Mouse (Mus musculus): ENCODE measurements around the gene Sec14l1.

Sec14l1 gene

DNA sequence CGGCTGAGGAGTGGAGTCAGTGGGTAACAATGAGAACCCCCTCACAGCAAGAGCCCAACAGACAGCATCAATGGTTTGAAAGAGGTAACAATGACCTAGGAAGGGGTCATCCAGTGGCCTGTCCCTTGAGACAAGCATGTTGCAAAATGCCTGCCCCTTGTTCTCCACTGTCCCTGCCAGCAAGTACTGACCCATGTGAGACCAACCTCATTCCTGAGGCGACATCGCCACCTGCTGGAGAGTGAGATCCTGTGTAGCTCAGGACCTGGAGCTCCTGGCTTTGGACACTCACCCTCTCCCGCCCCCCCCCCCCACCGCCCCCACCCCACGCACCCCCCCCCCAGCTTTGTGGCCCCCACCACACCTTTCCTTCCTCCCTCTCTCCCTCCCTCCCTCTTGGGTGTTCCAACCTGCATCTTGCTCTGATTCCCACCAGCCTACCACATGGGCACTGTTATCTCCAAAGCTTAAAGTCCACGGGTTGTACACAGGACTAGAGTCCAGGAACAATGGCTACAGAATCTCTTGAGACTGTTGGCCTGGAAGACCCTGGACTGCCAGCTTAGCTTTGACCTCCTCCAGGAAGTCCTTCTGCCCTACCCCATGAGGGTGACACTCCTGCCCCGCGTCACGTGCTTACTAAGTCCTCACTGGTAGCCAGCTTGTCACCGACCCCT lies 62.5 kb downstream of the Sec14l1 start:
- peak; percentile 89 for DNase-seq (ENCODE audit: extremely low spot score, low spot score)

- no peak for DNase-seq (ENCODE audit: extremely low spot score, low spot score)
Measured at GRCm38 (mm10) chr11:117179902-117180301, 64.9 kb downstream of the Sec14l1 start.

DNA sequence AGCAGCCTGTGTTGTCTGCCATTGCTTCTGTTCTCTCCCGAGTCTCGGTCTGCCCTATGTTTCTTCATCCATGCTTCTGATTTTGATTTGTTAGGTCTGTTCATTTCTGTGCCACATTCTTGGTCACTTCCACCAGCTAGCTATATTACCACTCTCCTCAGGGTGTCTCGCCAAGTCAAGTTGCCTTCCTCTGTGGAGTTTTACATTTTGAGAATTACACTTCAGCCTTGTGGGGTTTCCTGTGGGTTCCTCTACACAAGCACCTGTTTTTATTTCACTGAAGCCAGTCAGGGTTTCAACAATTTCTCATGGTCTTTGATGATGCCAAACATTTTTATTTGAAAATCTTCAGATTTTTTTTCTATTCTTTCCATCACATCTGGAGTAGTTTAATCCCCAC lies 67.8 kb downstream of the Sec14l1 start:
- DNase-seq (ENCODE audit: extremely low spot score, low spot score) = no peak

GRCm38 (mm10) chr11:117183299-117183698 lies 68.3 kb downstream of the Sec14l1 start:
- DNase-seq (ENCODE audit: extremely low spot score, low spot score) = no peak

DNA sequence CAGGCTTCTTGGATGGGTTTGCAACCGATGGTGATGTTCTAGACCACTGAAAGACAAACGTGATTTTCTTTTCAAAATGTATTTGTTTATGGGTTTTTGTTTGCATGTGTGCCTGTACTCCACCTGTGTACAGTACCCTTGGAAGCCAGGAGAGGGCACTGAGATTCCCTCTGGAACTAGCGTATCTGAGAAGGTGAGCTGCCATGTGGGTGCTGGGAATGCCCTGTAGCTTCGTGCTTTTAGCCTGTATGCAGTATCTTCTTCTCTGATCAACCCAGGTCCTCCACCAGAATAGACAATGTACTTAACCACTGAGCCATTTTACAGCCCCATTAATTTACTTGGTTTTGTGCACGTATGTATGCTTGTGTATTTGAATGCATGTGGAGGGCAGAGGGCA lies 68.9 kb downstream of the Sec14l1 start:
- no peak for DNase-seq (ENCODE audit: extremely low spot score, low spot score)

DNA sequence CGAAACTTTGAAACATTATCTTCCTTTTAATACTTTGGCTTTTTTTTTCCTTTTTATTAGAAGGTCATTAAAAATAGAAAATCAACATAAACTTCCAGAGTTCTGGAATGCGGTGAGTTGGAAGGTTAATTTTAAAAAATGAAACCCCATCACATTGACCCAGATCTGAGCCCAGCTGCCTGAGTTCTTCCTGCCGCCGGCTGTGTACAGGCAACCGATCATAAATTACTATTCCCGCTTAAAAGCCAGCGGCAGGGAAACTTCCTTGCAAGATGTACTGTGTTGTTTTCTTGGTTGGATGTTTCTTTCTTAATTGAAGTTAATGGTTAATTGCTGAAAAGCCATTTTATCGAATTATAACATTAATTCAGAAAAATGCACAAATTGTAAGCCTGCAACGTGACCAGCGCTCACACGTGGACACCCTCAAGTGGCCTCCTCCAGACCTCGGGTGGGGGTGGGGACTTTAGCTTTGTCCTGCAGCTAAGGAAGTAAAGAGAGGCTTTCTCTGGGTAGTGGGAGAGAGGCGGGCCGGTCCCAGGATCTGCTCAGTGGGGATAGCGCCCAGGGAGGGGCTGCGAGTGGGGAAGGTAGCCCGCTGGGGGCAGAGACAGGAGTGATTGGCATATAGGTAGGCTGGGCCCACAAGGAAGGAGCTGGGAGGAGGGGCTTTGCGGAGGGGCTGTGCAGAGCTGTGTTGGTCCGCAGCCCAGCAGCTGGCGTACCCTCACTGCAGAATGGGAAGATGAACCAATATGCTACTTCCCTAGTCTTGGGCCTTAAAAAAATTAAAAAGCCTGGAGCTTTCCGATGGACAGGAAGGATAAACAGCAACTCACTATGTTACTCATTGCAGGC lies 70.3 kb downstream of the Sec14l1 start:
- peak; percentile 32 for DNase-seq (ENCODE audit: extremely low spot score, low spot score)

DNA sequence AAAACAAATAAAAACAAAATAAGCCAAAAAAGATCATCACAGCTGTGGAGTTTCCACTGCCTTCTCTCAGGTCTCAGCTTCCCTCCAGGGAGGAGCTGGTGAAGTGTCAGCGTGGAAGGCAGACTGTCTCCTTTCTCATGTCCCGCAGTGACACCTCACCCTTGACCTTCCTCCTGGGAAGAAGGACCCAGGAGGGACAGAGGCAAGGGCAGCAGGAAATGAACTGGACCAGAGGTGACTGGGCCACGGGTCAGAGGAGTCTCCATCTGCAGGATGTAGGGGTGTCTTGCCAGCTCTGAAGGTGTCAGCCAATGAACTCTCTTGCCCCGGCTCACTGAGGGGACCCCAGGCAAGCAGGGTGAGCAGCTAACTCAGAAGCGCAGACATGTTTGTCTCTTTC lies 76.6 kb downstream of the Sec14l1 start:
- no peak for DNase-seq (ENCODE audit: extremely low spot score, low spot score)

DNA sequence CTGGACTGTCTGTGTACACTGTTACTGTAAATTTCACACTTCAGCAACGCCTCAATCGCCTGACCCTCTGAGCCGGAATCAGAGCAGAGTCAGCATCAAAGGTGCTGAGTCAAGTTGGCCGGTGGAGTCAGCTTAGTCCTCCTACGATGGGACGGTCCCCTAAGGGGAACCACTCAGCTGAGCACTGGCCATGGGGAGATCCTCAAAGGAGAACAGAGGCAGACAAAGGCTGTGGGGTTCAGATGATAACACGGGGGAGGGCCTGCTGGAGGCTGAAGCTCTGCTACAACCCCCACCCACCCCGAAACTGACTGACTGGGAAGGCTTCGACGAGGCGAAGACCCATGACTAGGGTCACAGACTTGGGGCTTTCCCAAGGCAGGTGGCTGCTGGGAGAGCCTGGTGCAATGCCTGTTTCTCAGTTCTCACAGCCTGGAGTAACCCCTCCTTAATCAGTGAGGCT lies 79.5 kb downstream of the Sec14l1 start:
- no peak for DNase-seq (ENCODE audit: extremely low spot score, low spot score)

DNA sequence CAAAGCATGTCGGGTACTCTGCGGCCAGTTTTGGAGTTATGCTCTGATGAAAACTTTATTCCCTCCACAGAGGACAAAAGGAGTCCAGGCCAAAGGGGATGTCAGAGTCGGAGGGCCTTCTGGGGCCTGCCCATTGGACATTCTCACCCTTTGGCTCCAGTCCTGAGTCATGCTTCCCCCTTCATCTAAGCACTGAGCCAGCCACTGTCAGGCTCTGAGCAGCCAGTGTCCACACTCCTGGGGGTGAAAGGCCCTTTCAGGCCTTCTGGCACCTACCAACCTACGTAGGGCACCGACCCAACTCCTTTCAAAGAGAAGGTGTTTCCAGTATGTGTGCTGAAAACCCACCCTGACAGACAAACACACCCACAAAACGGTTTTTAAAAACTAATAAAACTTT lies 80.6 kb downstream of the Sec14l1 start:
- no peak for DNase-seq (ENCODE audit: extremely low spot score, low spot score)

DNA sequence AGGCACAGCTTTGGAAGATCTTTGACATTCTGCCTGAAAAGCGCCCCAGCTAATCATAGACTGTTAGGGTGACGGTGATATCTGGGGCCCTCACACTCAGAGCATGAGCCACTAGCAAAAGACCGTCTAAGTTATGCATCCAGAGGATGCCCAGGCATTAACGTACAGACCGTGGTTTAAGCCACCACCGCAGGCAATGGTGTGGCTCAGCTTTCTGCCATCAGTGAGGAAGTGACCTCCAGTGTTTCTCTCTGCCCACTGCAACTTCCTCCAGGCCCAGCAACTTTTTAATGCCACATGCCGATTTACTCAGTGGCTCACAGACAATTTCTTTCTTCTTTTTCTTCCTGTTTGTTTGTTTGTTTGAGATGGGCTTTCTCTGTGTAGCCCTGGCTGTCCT lies 81.7 kb downstream of the Sec14l1 start:
- DNase-seq (ENCODE audit: extremely low spot score, low spot score) = no peak

DNA sequence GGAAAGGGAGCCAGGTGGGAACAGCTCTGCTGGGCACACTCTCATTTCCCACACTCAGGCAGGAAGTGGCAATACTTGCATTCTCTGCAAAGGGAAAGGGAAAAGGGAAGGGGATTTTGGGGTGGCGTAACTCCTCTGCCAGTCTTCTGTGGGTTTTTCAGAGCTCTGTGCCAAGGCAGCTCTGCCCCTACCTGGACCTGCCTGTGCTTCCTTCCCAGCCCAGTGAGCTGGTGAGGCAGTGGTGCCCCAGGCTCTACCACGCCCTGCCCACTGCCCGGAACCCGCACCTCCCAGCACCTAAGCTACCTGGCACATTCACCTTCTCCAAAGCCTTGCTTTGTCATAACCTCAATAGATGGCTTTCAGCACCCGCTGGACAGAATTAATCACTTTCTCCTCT lies 83.2 kb downstream of the Sec14l1 start:
- no peak for DNase-seq (ENCODE audit: extremely low spot score, low spot score)

DNA sequence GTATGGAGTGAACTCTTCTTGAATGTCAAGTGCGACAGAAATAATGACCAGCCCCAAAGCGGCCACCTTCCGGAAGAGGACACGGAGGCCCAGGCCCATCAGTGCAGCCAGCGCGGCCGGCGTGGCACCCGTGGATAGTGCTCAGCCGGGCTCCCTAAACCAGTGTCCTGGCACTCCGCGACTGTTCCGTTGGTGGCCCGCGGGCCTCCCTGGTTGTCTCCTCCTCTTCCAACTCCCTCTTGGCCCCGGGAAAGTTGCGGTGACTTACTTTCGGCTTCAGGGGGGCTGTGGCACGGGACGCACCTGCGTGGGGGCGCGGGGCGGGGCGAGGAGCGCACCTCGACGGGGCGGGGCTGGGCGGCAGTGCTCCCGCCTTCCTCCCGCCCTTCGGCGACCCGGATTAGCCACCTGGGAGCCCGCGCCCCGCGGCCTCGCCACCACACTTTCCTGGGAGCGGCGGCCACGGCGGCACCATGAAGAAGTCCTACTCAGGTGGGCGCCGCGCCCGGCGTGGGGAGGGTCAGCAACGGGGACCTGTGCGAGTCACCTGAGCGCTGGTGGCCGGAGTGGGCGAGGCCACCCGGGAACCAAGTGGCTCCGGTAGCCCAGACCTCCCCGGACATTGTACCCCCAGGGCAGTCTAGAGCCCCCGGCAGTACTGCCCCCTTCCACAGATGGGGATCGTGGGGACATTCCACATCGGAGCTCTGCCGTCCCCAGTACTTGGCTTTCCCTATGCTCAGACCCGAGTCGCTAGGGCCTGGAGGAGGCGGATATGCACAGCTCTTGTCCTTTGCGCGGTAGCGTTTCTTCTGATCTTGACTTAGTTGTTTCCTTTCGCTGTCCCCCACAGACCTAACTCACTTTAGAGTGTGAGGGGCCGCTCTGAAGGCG lies 84.6 kb downstream of the Sec14l1 start, which contains the start of gene Sept9:
TSS of gene Sept9 (plus strand) at position 380 of the 894 bp plus-strand sequence.
- peak; percentile 45 for DNase-seq (ENCODE audit: extremely low spot score, low spot score)

DNA sequence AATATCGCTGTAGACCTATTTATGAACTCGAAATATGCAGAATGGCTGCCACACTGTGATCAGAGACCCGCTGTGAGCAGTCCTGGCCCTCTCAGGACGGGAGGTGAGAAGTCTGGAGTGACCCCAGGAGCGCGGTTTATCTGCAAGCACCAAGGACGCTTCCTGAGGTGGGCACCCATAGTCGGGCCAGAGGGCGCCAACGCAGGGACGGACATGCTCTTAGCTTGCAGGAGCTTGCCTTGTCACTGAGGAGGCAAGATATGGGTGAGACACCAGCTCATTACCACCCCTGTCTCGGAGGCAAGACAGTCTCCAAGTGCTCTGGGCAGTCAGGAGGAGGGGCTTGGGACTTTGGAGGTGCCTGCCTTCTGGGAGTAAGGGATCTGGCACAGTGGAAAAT lies 86.9 kb downstream of the Sec14l1 start:
- DNase-seq (ENCODE audit: extremely low spot score, low spot score) = no peak

DNA sequence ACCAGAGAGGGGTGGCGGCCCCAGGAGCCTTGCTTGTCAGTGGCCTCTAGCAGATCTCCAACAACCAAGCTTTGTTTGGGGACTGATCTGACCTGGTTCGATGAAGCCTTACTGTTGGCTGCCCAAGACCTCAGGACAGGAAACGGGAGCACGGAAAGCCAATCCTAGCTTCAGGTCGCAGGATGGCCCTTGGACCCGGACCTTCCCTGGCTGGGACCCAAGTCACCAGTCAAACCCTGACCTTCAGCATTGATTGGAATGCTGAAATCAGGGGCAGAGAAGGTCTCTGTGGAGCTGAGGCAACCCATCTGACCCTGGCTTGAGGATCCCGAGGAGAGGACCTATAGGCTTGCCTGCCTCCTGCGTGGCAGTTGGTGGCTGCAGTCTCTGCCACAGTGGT lies 89.6 kb downstream of the Sec14l1 start:
- DNase-seq (ENCODE audit: extremely low spot score, low spot score) = no peak

DNA sequence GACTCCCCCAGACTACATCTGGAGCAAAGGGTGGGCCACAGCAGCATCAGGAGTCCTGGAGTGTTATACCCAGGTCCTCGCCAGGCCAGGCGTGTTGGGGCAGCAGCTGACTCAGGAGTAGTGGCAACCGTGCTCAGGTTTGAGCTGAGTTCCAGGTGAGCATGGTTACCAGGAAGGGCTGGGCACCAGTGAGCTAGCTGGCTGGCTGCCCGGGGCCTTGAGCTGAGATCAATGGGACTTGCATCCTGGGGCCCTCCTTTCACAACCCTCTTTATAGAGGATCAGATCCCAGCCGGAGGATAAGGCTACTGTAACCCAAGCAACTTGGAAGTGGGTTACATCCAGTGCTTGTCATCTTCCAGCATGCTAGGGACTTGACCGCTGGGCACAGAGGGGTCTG lies 90.1 kb downstream of the Sec14l1 start:
- DNase-seq (ENCODE audit: extremely low spot score, low spot score) = no peak

DNA sequence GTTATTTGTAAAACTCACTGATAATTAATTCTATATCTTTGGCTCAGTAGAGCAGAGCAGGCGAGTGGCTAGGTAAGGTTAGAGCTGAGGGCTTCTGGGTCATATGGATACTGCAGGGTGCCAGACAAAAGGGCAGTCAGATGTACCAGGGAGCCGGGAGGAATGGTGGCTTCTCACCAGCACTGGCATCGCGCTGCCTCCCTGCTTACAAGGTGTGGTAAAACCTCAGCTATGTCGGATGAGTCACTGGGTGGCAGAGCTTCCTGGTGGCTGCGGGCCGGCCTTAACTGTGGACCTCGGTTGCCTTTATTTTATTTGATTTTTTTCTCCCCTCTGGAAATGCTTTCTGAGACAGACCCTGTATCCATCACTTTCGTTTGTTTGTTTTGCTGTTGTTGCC lies 90.5 kb downstream of the Sec14l1 start:
- no peak for DNase-seq (ENCODE audit: extremely low spot score, low spot score)

DNA sequence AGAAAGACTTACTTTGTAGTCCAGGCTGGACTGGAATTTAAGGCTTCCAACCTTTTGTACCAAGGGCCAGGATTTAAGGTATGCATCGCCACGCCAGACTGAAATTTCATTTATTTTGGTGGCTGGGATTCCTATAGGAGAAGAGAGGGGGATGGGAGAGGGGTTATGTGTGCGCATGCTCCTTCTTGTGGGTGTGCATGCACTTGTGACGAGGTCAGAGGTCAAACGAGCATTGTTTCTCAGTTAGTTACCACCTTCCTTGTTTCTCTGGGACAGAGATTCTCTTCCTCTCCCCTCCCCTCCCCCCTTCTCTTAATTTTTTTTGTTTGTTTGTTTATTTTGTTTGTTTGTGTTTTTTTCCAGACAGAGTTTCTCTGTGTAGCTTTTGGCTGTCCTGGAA lies 92.5 kb downstream of the Sec14l1 start:
- DNase-seq (ENCODE audit: extremely low spot score, low spot score) = no peak

DNA sequence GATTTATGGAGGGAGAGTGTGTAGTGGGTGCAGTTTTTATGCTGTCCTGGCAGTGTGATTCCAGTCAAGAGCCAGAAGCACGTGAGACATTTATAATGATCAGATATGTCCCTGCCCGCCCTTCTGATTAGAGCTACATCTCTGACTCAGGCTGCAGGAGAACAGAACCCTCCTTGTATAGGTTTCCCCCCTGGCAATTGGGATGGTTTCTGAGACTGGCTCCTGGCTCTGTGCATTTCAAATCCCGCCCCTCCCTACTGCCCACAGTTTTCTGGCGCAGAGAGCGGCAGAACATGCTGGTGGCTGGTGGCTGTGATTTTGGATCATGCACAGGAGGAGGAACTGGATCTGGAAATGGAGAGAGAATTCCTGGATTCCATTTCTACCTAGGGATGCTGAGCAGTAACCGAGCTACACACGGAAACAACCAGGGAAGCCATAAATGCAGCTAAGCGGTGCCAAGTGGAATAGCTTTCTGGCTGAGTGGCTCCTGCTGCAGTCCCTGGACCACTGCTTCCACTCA lies 93.2 kb downstream of the Sec14l1 start:
- no peak for DNase-seq (ENCODE audit: extremely low spot score, low spot score)

Data from neural tube, embryonic 10.5 days (tissue).